Mouse (Mus musculus) heart, embryonic 14.5 days (tissue): ENCODE results near the gene Olfr248. TPM values are rescaled to one million over a fixed set of nuclear protein-coding genes. Genes with fewer than 3 reads are reported as not detected.

Experiments used
- ATAC-seq: fragments of 200-750 bp; cut with Nextera tagmentation; 2 replicates; pipeline ENCODE4 v1.8.0; 2017; ENCODE audit warnings: low read depth, moderate TSS enrichment; ENCODE audit not compliant: insufficient number of reproducible peaks, insufficient read depth, low FRiP score
- H3K27ac ChIP-seq, 2 experiments: fragments of 200-500 bp in 1 of 2; fragments of 300-500 bp in 1 of 2; sonication (generic) in 1 of 2; replicated peaks in 1 of 2; 2 replicates each; pipeline ENCODE4 v1.5.1; 2012 to 2014; ENCODE audit warnings: low read depth in 2 of 2, low read length in 2 of 2, control low read depth in 1 of 2, mild to moderate bottlenecking in 1 of 2, mixed read lengths in 1 of 2; ENCODE audit not compliant: control insufficient read depth in 1 of 2, insufficient read depth in 1 of 2
- H3K27me3 ChIP-seq: fragments of 300-500 bp; sonication (generic); 2 replicates; pipeline ENCODE4 v1.6.1; 2014; ENCODE audit warnings: mild to moderate bottlenecking, low read length, control low read depth; ENCODE audit not compliant: control insufficient read depth, insufficient read depth
- H3K36me3 ChIP-seq: fragments of 300-500 bp; sonication (generic); 2 replicates; pipeline ENCODE4 v1.6.1; 2014; ENCODE audit warnings: mild to moderate bottlenecking, control low read depth, low read length, mixed read lengths; ENCODE audit not compliant: control insufficient read depth, insufficient read depth
- H3K4me1 ChIP-seq, 2 experiments: fragments of 200-500 bp in 1 of 2; fragments of 300-500 bp in 1 of 2; sonication (generic) in 1 of 2; 2 replicates each; pipeline ENCODE4 v1.6.1; 2012 to 2014; ENCODE audit warnings: low read length in 2 of 2, control low read depth in 1 of 2, mixed read lengths in 1 of 2; ENCODE audit not compliant: control insufficient read depth in 2 of 2, insufficient read depth in 2 of 2
- H3K4me2 ChIP-seq: fragments of 300-500 bp; sonication (generic); 2 replicates; pipeline ENCODE4 v1.6.1; 2014; ENCODE audit warnings: mild to moderate bottlenecking, low read length
- H3K4me3 ChIP-seq, 2 experiments: fragments of 200-500 bp in 1 of 2; fragments of 300-500 bp in 1 of 2; sonication (generic) in 1 of 2; 2 replicates each; pipeline ENCODE4 v1.5.1; 2012 to 2014; ENCODE audit warnings: low read length in 2 of 2, mild to moderate bottlenecking in 2 of 2, control low read depth in 1 of 2, low read depth in 1 of 2, moderate library complexity in 1 of 2; ENCODE audit not compliant: control insufficient read depth in 1 of 2, insufficient read depth in 1 of 2
- H3K9ac ChIP-seq: fragments of 300-500 bp; sonication (generic); 2 replicates; pipeline ENCODE4 v1.6.1; 2014; ENCODE audit warnings: mild to moderate bottlenecking, low read length
- H3K9me3 ChIP-seq: fragments of 300-500 bp; sonication (generic); 2 replicates; pipeline ENCODE4 v1.6.1; 2016; ENCODE audit warnings: low read length, control low read depth; ENCODE audit not compliant: control insufficient read depth
- WGBS: fragments of 180-500 bp; shearing (Covaris S2); extraction: QIAGEN DNeasy Blood & Tissue Kit; methylation state at CpG from one replicate; pipeline ENCODE4 v1.1.7; 2014; 5-methylcytosine and 5-hydroxymethylcytosine counted together
- polyA plus RNA-seq: library from polyadenylated mRNA; unstranded; fragments of >200 nt; fragmentation: Nextera tagmentation; extraction: Ambion mirVana; gene quantifications from 2 replicates; pipeline ENCODE4 v1.2.1, GENCODE M21; 2014

Olfr248 gene
- polyA plus RNA-seq, 1 experiment from 2014 or later = not detected

DNA sequence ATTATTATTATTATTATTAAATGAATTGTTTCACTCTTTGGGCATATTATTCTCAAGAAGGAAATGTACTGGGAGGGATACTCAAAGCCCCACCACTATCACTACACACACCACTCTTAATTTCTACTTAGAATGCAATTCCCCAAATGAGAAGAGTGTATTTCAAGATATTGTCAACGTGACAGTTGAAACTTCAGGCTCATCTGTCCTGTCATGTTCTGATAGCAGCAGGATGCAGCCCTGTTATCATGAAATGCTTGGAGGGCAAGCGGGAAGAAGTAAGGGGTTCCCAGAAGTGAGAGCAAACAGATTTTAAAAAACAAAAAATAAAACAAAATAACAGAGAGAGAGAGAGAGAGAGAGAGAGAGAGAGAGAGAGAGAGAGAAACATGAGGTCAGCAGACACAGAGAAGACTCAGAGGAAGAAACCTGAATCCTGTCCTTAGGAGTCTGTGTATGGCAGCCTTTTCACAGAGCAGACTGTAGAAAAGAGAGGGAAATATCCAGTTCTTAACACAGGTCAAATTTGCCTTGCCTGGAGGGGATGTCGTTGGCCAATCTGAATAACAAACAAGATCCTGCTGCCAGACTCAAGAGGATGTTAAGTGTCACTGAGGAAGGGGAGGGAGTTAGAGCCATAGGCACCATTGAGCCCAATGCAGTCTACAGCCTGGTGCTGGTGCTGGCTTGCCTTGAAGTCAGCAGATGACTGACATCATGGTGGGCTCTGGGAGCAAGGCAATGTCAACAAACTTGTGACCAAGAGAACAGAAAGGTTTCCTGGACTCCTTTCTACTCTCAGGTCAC lies 35.5 kb downstream of the Olfr248 start:
- no peaks in the 10 kb centered on the region for H3K9me3 ChIP-seq
- no peaks in the 10 kb centered on the region for H3K4me1 ChIP-seq
- ATAC-seq = no peak
- no peak overlapping the region for H3K27ac ChIP-seq
- no peaks in the 10 kb centered on the region for H3K36me3 ChIP-seq
- H3K4me3 ChIP-seq = no peak overlapping the region
- WGBS = 35% methylated on average over 3 of the region's 3 CpGs
- H3K9ac ChIP-seq = no peak overlapping the region
- H3K4me2 ChIP-seq = no peak overlapping the region
- H3K27me3 ChIP-seq = no peaks in the 10 kb centered on the region

DNA sequence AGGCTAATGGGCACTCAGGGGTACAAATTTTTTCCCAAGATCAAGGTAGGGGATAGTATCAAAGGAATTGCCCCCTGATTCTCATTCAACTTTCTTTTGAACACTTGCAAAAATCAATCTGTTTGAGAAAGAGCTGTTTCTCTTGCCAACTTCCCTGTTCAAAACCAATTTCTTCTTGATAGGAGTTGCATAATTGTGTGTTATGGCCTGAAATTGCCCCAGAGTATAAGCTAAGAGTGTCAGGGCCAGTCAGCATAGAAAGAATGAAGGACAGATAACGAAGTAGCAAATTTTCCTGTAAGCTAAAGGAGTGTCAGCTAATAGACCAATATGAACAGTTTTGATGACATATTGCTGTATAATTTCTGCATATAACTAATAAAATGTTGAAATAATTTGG lies 36.6 kb downstream of the Olfr248 start:
- Histone ChIP-seq H3K4me2 (no peak overlapping the region), H3K4me1 (no peaks in the 10 kb centered on the region), H3K4me3 (no peak overlapping the region), H3K9ac (no peak overlapping the region), H3K9me3 (no peaks in the 10 kb centered on the region), H3K27me3 (no peaks in the 10 kb centered on the region), H3K36me3 (no peaks in the 10 kb centered on the region), H3K27ac (no peak overlapping the region)
- WGBS = 81% methylated on average over 1 of the region's 1 CpGs
- no peak for ATAC-seq

DNA sequence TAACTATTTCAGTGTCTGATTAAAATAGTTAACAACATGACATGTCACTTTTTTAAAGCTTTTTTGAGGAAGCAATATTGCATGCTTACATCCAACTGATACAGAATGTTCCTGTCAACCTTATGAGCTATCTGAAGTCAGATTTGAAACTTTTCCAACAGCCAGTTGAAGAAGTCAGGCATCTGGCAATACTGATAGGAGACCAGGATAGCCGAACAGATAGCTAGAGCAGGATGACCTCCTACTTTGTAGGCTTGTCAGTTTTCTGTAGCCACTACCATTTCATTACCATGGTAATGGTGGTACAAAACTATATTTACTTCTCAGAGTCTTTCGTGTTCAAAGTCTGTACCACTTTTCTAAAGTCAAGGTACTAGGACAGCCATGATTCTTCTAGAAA lies 37.6 kb downstream of the Olfr248 start:
- no peaks in the 10 kb centered on the region for H3K9me3 ChIP-seq
- 85% methylated on average over 2 of the region's 2 CpGs for WGBS
- ATAC-seq = no peak
- no peaks in the 10 kb centered on the region for H3K27me3 ChIP-seq
- H3K4me2 ChIP-seq = no peak overlapping the region
- no peak overlapping the region for H3K27ac ChIP-seq
- H3K36me3 ChIP-seq = no peaks in the 10 kb centered on the region
- H3K9ac ChIP-seq = no peak overlapping the region
- H3K4me1 ChIP-seq = no peaks in the 10 kb centered on the region
- no peak overlapping the region for H3K4me3 ChIP-seq

DNA sequence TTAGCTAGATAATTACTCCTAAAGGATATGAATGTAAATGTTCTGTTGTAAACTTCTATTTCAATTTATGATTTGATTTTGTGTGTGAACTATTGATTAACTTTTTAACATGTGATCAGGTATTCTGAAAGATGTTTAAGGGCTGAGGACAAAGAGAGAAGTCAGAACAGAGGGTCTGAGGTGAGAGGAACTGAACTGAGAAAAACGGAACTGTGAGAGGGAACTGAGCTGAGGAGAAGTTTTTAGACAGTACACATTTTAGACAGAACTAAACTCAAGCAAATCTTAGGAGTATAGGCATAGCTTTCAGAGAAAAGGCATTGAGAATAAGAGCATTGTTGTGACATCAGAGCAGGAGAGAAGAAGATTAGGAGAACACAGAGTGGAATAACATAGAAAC lies 43.3 kb downstream of the Olfr248 start:
- 29% methylated on average over 1 of the region's 1 CpGs for WGBS
- ATAC-seq = no peak
- Histone ChIP-seq H3K4me1 (no peaks in the 10 kb centered on the region), H3K27me3 (no peaks in the 10 kb centered on the region), H3K27ac (no peak overlapping the region), H3K9ac (no peak overlapping the region), H3K4me2 (no peak overlapping the region), H3K9me3 (no peaks in the 10 kb centered on the region), H3K4me3 (no peak overlapping the region), H3K36me3 (no peaks in the 10 kb centered on the region)

Other genes with a start within 250 kb of the Olfr248 start
- not detected in 2 replicates for gene Olfr420, start 235.4 kb upstream of the Olfr248 start, polyA plus RNA-seq
- gene Spta1, start 218.3 kb upstream of the Olfr248 start, polyA plus RNA-seq = 2.2 and 2.5 TPM in 2 replicates
- not detected in 2 replicates for gene Olfr419, start 139.0 kb upstream of the Olfr248 start, polyA plus RNA-seq
- gene Mptx1, start 60.5 kb upstream of the Olfr248 start, polyA plus RNA-seq = not detected in 2 replicates
- not detected in 2 replicates for gene Olfr417, start 25.9 kb upstream of the Olfr248 start, polyA plus RNA-seq
- gene Olfr414, start 33.0 kb downstream of the Olfr248 start, polyA plus RNA-seq = not detected in 2 replicates
- gene Olfr220, start 51.0 kb downstream of the Olfr248 start, polyA plus RNA-seq = not detected in 2 replicates
- 0.43 and 0.74 TPM in 2 replicates for gene Fmn2, start 110.8 kb downstream of the Olfr248 start, polyA plus RNA-seq